Mouse (Mus musculus): ENCODE results near the gene Runx1. TPM values are rescaled to one million over a fixed set of nuclear protein-coding genes. Genes with fewer than 3 reads are reported as not detected.

Runx1 gene
- total and polyA plus RNA-seq, 3 experiments, result 3.1 to 10.9 (median 4.7) TPM

- Histone ChIP-seq H3K4me2 (ENCODE audit: insufficient read depth, low read depth, poor library complexity, severe bottlenecking) (no peak overlapping the region), H3K9ac (ENCODE audit: insufficient read depth, low read depth) (no peak overlapping the region), H3K9me3 (replicated peaks; ENCODE audit: low read length) (peaks cover 4% of the 10 kb centered on the region), H3K27me3 (replicated peaks) (no peaks in the 10 kb centered on the region), H3K79me2 (replicated peaks; ENCODE audit: control insufficient read depth, extremely low read depth, insufficient read depth, poor library complexity, severe bottlenecking) (no peaks in the 10 kb centered on the region), H3K27ac (ENCODE audit: insufficient read depth, low read depth) (no peak overlapping the region), H3K4me3 (replicated peaks in 1 of 3; ENCODE audit: low read depth in 2 of 3, low read length in 2 of 3, poor library complexity in 1 of 3) (no peak overlapping the region), H3K4me1 (ENCODE audit: control insufficient read depth in 1 of 2, insufficient read depth in 2 of 2) (peaks cover 11 to 13% of the 10 kb centered on the region in 2 experiments), H3K36me3 (replicated peaks in 1 of 2; ENCODE audit: control insufficient read depth in 1 of 2, insufficient read depth in 1 of 2, low read length in 1 of 2) (no peaks in the 10 kb centered on the region)
- in situ Hi-C loops (cut with MboI; ENCODE audit: low pct_ligation_motif_present, low pct_unique_long_range_greater_than_20kb, low sequenced_read_pairs), result no loop called here
- no peak for TF ChIP-seq ETS1 (conservative IDR thresholded peaks at IDR 0.05; ENCODE audit: low read depth, low read length)
- TF ChIP-seq EP300 (IDR thresholded peaks at IDR 0.05; ENCODE audit: low read length), result no peak
- TF ChIP-seq MYC (IDR thresholded peaks at IDR 0.05; ENCODE audit: low read depth, low read length), result no peak
- no peak for DNase-seq (ENCODE audit: extremely low read depth)
- dilution Hi-C loops (cut with MboI; ENCODE audit: extremely low pct_ligation_motif_present, extremely low pct_unique_long_range_greater_than_20kb, low sequenced_read_pairs), result no loop called here
Measured at GRCm38 (mm10) chr16:92577381-92577780, 248.6 kb downstream of the Runx1 start.

GRCm38 (mm10) chr16:92575792-92576191, 250.2 kb downstream of the Runx1 start:
- peak overlapping the region; percentile 9; the same call in 1 of the 2 replicates for H3K4me2 ChIP-seq (ENCODE audit: insufficient read depth, low read depth, poor library complexity, severe bottlenecking)
- no peak overlapping the region for H3K4me3 ChIP-seq (replicated peaks in 1 of 3; ENCODE audit: low read depth in 2 of 3, low read length in 2 of 3, poor library complexity in 1 of 3)
- H3K4me1 ChIP-seq (ENCODE audit: control insufficient read depth in 1 of 2, insufficient read depth in 2 of 2), result peaks cover 11 to 13% of the 10 kb centered on the region in 2 experiments
- peaks cover 4% of the 10 kb centered on the region for H3K9me3 ChIP-seq (replicated peaks; ENCODE audit: low read length)
- H3K36me3 ChIP-seq (replicated peaks in 1 of 2; ENCODE audit: control insufficient read depth in 1 of 2, insufficient read depth in 1 of 2, low read length in 1 of 2), result no peaks in the 10 kb centered on the region
- no peak overlapping the region for H3K9ac ChIP-seq (ENCODE audit: insufficient read depth, low read depth)
- dilution Hi-C loops (cut with MboI; ENCODE audit: extremely low pct_ligation_motif_present, extremely low pct_unique_long_range_greater_than_20kb, low sequenced_read_pairs), result no loop called here
- H3K79me2 ChIP-seq (replicated peaks; ENCODE audit: control insufficient read depth, extremely low read depth, insufficient read depth, poor library complexity, severe bottlenecking), result no peaks in the 10 kb centered on the region
- H3K27me3 ChIP-seq (replicated peaks), result no peaks in the 10 kb centered on the region
- TF ChIP-seq EP300 (IDR thresholded peaks at IDR 0.05; ENCODE audit: low read length) (0 out of 2 replicates have a peak, but pooled peaks have one; percentile 18), ELF1 (IDR thresholded peaks at IDR 0.05; ENCODE audit: low read depth, low read length) (peak; percentile 59), TCF12 (IDR thresholded peaks at IDR 0.05; ENCODE audit: low read depth, low read length) (no peak), UBTF (IDR thresholded peaks at IDR 0.05; ENCODE audit: low read depth, low read length) (0 out of 2 replicates have a peak, but pooled peaks have one; percentile 48), IRF4 (IDR thresholded peaks at IDR 0.05; ENCODE audit: low read depth, low read length) (peak; percentile 52; the same call in 1 of the 2 replicates), USF2 (conservative IDR thresholded peaks at IDR 0.05; ENCODE audit: low read depth, low read length) (no peak), MAFK (IDR thresholded peaks at IDR 0.05; ENCODE audit: insufficient replicate concordance, low read length) (no peak), JUND (conservative IDR thresholded peaks at IDR 0.05; ENCODE audit: low read depth, low read length) (no peak), SIN3A (IDR thresholded peaks at IDR 0.05; ENCODE audit: low read length) (no peak), TBP (conservative IDR thresholded peaks at IDR 0.05; ENCODE audit: low read depth, low read length) (no peak), BHLHE40 (IDR thresholded peaks at IDR 0.05; ENCODE audit: low read depth, low read length) (peak; percentile 42; the same call in 1 of the 2 replicates), JUN (IDR thresholded peaks at IDR 0.05; ENCODE audit: insufficient read depth, low read depth, low read length) (no peak), SMC3 (IDR thresholded peaks at IDR 0.05; ENCODE audit: low read depth, low read length) (no peak)
- DNase-seq (ENCODE audit: extremely low read depth), result peak; percentile 43
- in situ Hi-C loops (cut with MboI; ENCODE audit: low pct_ligation_motif_present, low pct_unique_long_range_greater_than_20kb, low sequenced_read_pairs), result no loop called here
- no peak overlapping the region for H3K27ac ChIP-seq (ENCODE audit: insufficient read depth, low read depth)
